Mouse (Mus musculus): ENCODE measurements around the gene Rmnd5a. TPM values are rescaled to one million over a fixed set of nuclear protein-coding genes. Genes with fewer than 3 reads are reported as not detected.

Rmnd5a gene
- total and polyA plus RNA-seq, 3 experiments = 23.4 to 40.6 (median 23.5) TPM

- Histone ChIP-seq H3K27me3 (replicated peaks) (no peaks in the 10 kb centered on the region), H3K4me2 (ENCODE audit: insufficient read depth, low read depth, poor library complexity, severe bottlenecking) (no peak overlapping the region), H3K27ac (ENCODE audit: insufficient read depth, low read depth) (no peak overlapping the region), H3K9me3 (replicated peaks; ENCODE audit: low read length) (peaks cover 3% of the 10 kb centered on the region), H3K9ac (ENCODE audit: insufficient read depth, low read depth) (no peak overlapping the region), H3K79me2 (replicated peaks; ENCODE audit: control insufficient read depth, extremely low read depth, insufficient read depth, poor library complexity, severe bottlenecking) (no peaks in the 10 kb centered on the region), H3K4me3 (replicated peaks in 1 of 3; ENCODE audit: low read depth in 2 of 3, low read length in 2 of 3, poor library complexity in 1 of 3) (no peak overlapping the region), H3K4me1 (ENCODE audit: control insufficient read depth in 1 of 2, insufficient read depth in 2 of 2) (peaks cover 3 to 27% of the 10 kb centered on the region in 2 experiments; a peak in 3 of 4 replicates), H3K36me3 (replicated peaks in 1 of 2; ENCODE audit: control insufficient read depth in 1 of 2, insufficient read depth in 1 of 2, low read length in 1 of 2) (no peaks in the 10 kb centered on the region)
- DNase-seq (ENCODE audit: extremely low read depth) = no peak
- in situ Hi-C loops (cut with MboI; ENCODE audit: low pct_ligation_motif_present, low pct_unique_long_range_greater_than_20kb, low sequenced_read_pairs) = loop anchor here (25.0 kb wide), 1 partner anchor 367 kb away; no protein-coding TSS in a partner anchor
- dilution Hi-C loops (cut with MboI; ENCODE audit: extremely low pct_ligation_motif_present, extremely low pct_unique_long_range_greater_than_20kb, low sequenced_read_pairs) = no loop called here
- TF ChIP-seq CTCF (conservative IDR thresholded peaks at IDR 0.05 in 1 of 2, IDR thresholded peaks at IDR 0.05 in 1 of 2; ENCODE audit: low read depth in 2 of 2, low read length in 2 of 2) (no peak), UBTF (IDR thresholded peaks at IDR 0.05; ENCODE audit: low read depth, low read length) (no peak), GABPA (IDR thresholded peaks at IDR 0.05; ENCODE audit: insufficient replicate concordance, low read depth, low read length) (no peak), POLR2AphosphoS2 (IDR thresholded peaks at IDR 0.05; ENCODE audit: low read depth, low read length) (no peak), CHD2 (IDR thresholded peaks at IDR 0.05; ENCODE audit: low read length) (no peak), IRF4 (IDR thresholded peaks at IDR 0.05; ENCODE audit: low read depth, low read length) (no peak), EP300 (IDR thresholded peaks at IDR 0.05; ENCODE audit: low read length) (no peak), ELF1 (IDR thresholded peaks at IDR 0.05; ENCODE audit: low read depth, low read length) (no peak), ZC3H11A (IDR thresholded peaks at IDR 0.05; ENCODE audit: low read depth, low read length) (no peak), ZNF384 (IDR thresholded peaks at IDR 0.05; ENCODE audit: low read depth, low read length) (no peak), RCOR1 (conservative IDR thresholded peaks at IDR 0.05; ENCODE audit: low read depth, low read length) (no peak), NRF1 (IDR thresholded peaks at IDR 0.05; ENCODE audit: low read depth, low read length) (no peak), ETS1 (conservative IDR thresholded peaks at IDR 0.05; ENCODE audit: low read depth, low read length) (no peak), MEF2A (IDR thresholded peaks at IDR 0.05; ENCODE audit: borderline replicate concordance, low read depth, low read length) (no peak), ZMIZ1 (IDR thresholded peaks at IDR 0.05; ENCODE audit: low read depth, low read length) (no peak), USF2 (conservative IDR thresholded peaks at IDR 0.05; ENCODE audit: low read depth, low read length) (no peak), RAD21 (IDR thresholded peaks at IDR 0.05; ENCODE audit: low read depth, low read length) (no peak), CHD1 (IDR thresholded peaks at IDR 0.05; ENCODE audit: low read depth, low read length) (no peak), ZKSCAN1 (IDR thresholded peaks at IDR 0.05; ENCODE audit: borderline replicate concordance, low read depth, low read length) (no peak), E2F4 (IDR thresholded peaks at IDR 0.05; ENCODE audit: insufficient replicate concordance, low read depth, low read length) (no peak)
Observed at GRCm38 (mm10) chr6:71445560-71445959, 5.1 kb upstream of the Rmnd5a start.

- Histone ChIP-seq H3K9me3 (replicated peaks; ENCODE audit: low read length) (peaks cover 3% of the 10 kb centered on the region), H3K4me3 (replicated peaks in 1 of 3; ENCODE audit: low read depth in 2 of 3, low read length in 2 of 3, poor library complexity in 1 of 3) (no peak overlapping the region), H3K9ac (ENCODE audit: insufficient read depth, low read depth) (no peak overlapping the region), H3K27me3 (replicated peaks) (no peaks in the 10 kb centered on the region), H3K36me3 (replicated peaks in 1 of 2; ENCODE audit: control insufficient read depth in 1 of 2, insufficient read depth in 1 of 2, low read length in 1 of 2) (no peaks in the 10 kb centered on the region), H3K4me2 (ENCODE audit: insufficient read depth, low read depth, poor library complexity, severe bottlenecking) (no peak overlapping the region), H3K4me1 (ENCODE audit: control insufficient read depth in 1 of 2, insufficient read depth in 2 of 2) (peaks cover 3 to 27% of the 10 kb centered on the region in 2 experiments; a peak in 3 of 4 replicates), H3K79me2 (replicated peaks; ENCODE audit: control insufficient read depth, extremely low read depth, insufficient read depth, poor library complexity, severe bottlenecking) (peaks cover 2% of the 10 kb centered on the region; the same call in 1 of the 2 replicates), H3K27ac (ENCODE audit: insufficient read depth, low read depth) (no peak overlapping the region)
- TF ChIP-seq ZMIZ1 (IDR thresholded peaks at IDR 0.05; ENCODE audit: low read depth, low read length) (no peak), POLR2A (IDR thresholded peaks at IDR 0.05; ENCODE audit: low read depth, low read length) (no peak), ZC3H11A (IDR thresholded peaks at IDR 0.05; ENCODE audit: low read depth, low read length) (no peak), MYC (IDR thresholded peaks at IDR 0.05; ENCODE audit: low read depth, low read length) (no peak), CHD2 (IDR thresholded peaks at IDR 0.05; ENCODE audit: low read length) (no peak), IRF4 (IDR thresholded peaks at IDR 0.05; ENCODE audit: low read depth, low read length) (no peak), KAT2A (IDR thresholded peaks at IDR 0.05; ENCODE audit: insufficient replicate concordance, low read length) (no peak), MAFK (IDR thresholded peaks at IDR 0.05; ENCODE audit: insufficient replicate concordance, low read length) (no peak)
- DNase-seq (ENCODE audit: extremely low read depth) = no peak
- dilution Hi-C loops (cut with MboI; ENCODE audit: extremely low pct_ligation_motif_present, extremely low pct_unique_long_range_greater_than_20kb, low sequenced_read_pairs) (no loop called here), in situ Hi-C loops (cut with MboI; ENCODE audit: low pct_ligation_motif_present, low pct_unique_long_range_greater_than_20kb, low sequenced_read_pairs) (loop anchor here (25.0 kb wide), 1 partner anchor 368 kb away; no protein-coding TSS in a partner anchor)
Observed at GRCm38 (mm10) chr6:71444756-71445155, 4.3 kb upstream of the Rmnd5a start.
